Mouse (Mus musculus) Muller cell, postnatal 12 days (primary cell): ENCODE measurements around the gene Cul7.

Source experiments
- DNase-seq: peaks from one replicate; pipeline ENCODE4 v3.0.0-alpha.2; 2015; ENCODE audit errors: inconsistent ontology term

The Cul7 gene

GRCm38 (mm10) chr17:46704887-46705835 lies 55.0 kb downstream of the Cul7 start, which contains the start of gene Ppp2r5d:
Gene Ppp2r5d, minus strand, starts transcription at chr17:46705111.
- DNase-seq = peak; percentile 99

DNA sequence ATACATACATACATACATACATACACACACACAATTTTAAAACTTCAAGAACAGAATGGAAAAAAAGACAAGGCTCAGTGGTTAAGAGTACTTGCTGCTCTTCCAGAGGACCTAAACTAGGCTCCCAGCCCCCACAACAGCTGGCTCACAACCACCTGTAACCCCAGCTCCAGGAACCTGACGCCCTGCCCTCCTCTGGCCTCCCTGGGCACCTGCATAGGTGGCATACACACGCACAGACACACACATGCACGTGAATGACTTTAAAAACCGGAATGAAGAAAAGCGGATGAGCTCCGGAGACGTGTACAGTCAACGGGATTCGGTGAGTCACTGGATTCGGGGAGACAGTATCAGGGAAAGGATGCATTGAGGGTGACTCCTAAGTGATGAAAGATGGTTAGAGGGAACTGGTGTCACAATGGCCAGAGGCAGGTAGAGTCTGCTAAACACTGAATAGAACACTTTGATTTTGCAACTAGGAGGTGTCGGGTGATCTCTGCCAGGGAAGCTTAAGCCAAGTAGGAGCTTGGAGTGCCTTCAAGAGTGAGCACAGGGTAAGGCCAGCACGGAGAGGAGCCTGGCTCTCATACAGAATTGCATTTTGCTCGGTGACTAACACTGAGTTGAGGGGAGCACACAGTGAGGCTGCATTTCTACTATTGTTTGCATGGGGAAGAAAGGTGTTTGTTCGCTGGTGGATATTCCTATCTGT lies 56.4 kb downstream of the Cul7 start:
- DNase-seq = no peak

- DNase-seq = peak; percentile 94
Measured at GRCm38 (mm10) chr17:46710959-46711597, 60.9 kb downstream of the Cul7 start, which contains the start of gene Pex6. Gene Pex6, plus strand, starts transcription at chr17:46711463.

- peak; percentile 67 for DNase-seq
Measured at GRCm38 (mm10) chr17:46711612-46712271, 61.6 kb downstream of the Cul7 start.

- DNase-seq = no peak
Measured at GRCm38 (mm10) chr17:46712442-46712841, 62.3 kb downstream of the Cul7 start.

DNA sequence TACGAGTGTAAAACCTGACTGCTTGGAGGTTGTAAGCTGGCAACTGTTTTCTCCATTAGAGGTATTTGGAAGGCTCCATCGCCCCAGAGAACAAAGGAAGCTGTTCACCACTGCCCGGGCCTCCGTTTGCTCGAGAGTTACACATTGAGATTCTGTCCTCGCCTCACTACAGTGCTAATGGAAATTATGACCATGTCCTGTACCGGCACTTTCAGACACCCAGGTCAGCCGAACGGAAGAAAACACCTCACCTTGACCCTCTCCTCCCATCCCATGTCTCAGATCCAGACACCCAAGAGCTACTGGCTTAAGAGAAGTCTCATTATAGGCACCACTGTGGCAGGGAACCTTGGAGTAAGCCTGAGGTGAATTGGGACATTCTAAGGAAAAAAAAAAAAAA lies 63.7 kb downstream of the Cul7 start:
- DNase-seq = no peak
